Mouse (Mus musculus) lung, adult 2 months (tissue): Measurements from ENCODE around the gene Ms4a3. TPM values are rescaled to one million over a fixed set of nuclear protein-coding genes. Genes with fewer than 3 reads are reported as not detected.

ENCODE experiments used
- DNase-seq: peaks from one replicate; pipeline ENCODE4 v3.0.0; 2022
- H3K4me1 ChIP-seq: fragments of 200-500 bp; 2 replicates; pipeline ENCODE4 v1.6.1; 2011; ENCODE audit warnings: low read length; ENCODE audit not compliant: control insufficient read depth, insufficient read depth
- H3K4me3 ChIP-seq: fragments of 200-500 bp; replicated peaks from 2 replicates; pipeline ENCODE3; 2011; ENCODE audit warnings: low read depth, mild to moderate bottlenecking, control low read depth, low read length; ENCODE audit errors: extremely low read depth
- CTCF ChIP-seq: fragments of 200-500 bp; IDR thresholded peaks from 2 replicates; pipeline ENCODE4 v1.5.1; 2011; ENCODE audit warnings: mild to moderate bottlenecking, low read length, control low read depth; ENCODE audit not compliant: insufficient read depth
- POLR2A ChIP-seq: fragments of 200-500 bp; IDR thresholded peaks from 2 replicates; pipeline ENCODE4 v1.6.1; 2011; ENCODE audit warnings: low read depth, mild to moderate bottlenecking, control low read depth, low read length, borderline replicate concordance; ENCODE audit errors: extremely low read depth
- WGBS: fragments of 180-500 bp; shearing (Covaris S2); methylation state at CpG from one replicate; pipeline ENCODE4 v1.1.7; 2018; 5-methylcytosine and 5-hydroxymethylcytosine counted together
- polyA plus RNA-seq: library from polyadenylated mRNA; depleted of rRNA; stranded (reverse); fragments of >200 nt; gene quantifications from 2 replicates; pipeline ENCODE4 v1.2.3, GENCODE M21; 2012; rRNA removed

Gene Ms4a3
- polyA plus RNA-seq, 1 experiment: not detected

DNA sequence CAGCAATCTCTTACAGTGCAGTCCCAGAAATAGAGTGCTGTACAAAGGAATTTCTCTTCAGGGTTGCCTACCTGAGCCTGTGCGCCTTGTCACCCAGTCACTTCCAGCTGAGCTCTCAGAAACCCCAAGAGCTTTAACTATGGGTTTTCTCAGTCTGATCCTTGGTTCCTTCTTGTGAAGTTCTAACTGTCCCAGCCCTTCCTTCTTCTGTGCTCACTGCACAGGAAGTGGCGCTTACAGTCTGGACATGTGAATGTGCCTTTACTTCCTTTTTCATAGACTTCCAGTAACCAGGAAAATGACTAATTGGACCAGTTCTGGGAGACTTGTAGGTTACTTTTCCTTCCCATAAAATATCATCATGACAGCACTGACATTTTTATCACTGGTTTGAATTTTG, 36.0 kb downstream of the Ms4a3 start, which contains the start of gene Ms4a6d:
Gene Ms4a6d (minus strand): TSS at position 247 of the 400 bp plus-strand sequence.
- no peak for DNase-seq
- WGBS: 60% methylated on average over 2 of the region's 2 CpGs
- H3K4me1 ChIP-seq: no peaks in the 10 kb centered on the region
- TF ChIP-seq CTCF: no peak
- TF ChIP-seq POLR2A: no peak
- no peak within 1 kb of the TSS for H3K4me3 ChIP-seq

DNA sequence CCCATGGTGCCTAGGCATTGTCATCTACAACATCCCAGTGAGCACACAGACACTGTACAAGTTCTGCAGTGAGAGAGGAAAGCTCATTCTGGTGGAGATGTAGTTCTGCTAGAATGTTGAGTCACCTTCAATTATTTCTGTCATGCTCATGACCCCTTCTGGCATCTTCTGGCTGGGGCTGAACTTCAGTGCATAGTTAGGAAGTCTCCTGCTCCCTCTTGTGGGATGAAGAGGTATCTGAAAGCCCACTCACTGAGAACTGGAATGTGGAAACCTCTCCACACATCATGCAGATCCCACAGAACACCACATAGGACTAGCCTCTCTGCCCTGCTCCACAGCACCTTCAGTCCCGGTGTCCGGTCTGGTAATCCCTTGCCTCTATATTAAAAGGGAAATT, 38.6 kb downstream of the Ms4a3 start:
- Histone ChIP-seq H3K4me3 (no peak overlapping the region), H3K4me1 (no peaks in the 10 kb centered on the region)
- TF ChIP-seq POLR2A (no peak), CTCF (peak; percentile 16; the same call in 1 of the 2 replicates)
- no peak for DNase-seq
- WGBS: 89% methylated on average over 2 of the region's 2 CpGs

DNA sequence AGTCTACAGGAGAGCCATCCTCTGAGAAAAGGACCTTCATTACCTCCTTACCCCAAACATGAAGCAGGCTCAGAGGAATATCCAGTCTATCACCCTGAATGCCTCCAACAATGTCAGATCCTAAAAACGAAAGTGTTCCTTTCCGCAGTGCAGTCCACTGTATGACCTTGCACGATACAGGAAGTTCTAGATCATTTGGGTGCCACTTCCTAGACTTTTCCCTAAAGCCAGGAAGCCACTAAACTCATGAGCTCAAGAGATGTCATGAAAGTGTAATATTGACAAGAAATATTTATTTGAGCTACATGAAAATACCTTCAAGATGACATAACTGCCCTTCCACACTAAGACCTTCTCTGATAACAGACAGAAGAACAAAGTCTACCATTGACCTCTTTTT, 39.3 kb downstream of the Ms4a3 start:
- Histone ChIP-seq H3K4me1 (no peaks in the 10 kb centered on the region), H3K4me3 (no peak overlapping the region)
- 72% methylated on average over 3 of the region's 3 CpGs for WGBS
- DNase-seq: no peak
- TF ChIP-seq CTCF (no peak), POLR2A (no peak)

DNA sequence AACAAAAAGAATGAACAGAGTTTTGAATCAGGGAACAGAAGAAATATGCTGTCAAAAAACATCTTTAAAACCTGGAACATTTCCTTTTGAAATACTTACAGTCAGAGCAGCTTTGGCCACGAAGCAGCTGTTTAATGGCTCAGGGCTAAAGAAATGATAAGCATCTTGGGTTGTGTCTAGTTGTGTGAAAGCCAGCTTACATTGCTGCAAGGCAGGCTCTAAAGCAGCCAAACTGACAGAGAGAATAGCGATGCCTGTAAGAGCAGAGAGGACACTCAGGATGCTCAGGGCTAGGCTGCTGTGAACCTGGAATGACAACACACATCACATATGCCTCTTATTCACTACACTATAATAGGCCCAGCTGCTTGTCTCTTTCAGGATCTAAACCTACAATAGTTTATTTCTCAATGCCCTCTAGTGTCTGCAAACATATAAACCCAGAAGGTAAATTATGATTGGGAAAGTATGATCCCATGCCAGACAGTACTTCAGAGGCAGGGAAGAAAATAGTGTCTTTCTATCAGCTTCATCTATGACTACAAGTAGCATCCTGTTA, 50.7 kb downstream of the Ms4a3 start:
- 41% methylated on average over 2 of the region's 2 CpGs for WGBS
- no peak for DNase-seq

DNA sequence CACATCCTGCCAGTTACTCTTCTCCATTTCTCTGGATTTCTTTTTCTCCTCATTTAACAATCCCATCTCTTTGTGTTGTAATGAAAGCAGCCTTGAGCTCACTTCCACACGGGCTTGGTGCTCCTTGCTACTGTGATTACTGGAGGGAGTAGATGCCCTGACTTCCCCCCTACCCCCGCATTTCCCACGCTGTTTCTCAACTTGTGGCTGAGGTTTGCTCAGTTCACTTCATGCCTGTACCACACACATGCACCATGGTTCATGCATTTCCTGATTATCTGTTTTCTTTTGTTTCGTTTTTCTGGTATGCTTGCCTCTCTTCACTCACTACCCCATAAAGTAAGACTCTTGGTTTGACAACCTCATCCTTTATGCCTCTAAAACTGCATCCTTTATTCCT, 51.4 kb downstream of the Ms4a3 start:
- WGBS: 66% methylated on average over 4 of the region's 4 CpGs

More for the DNA sequence above, 50.7 kb downstream of the Ms4a3 start:
- TF ChIP-seq POLR2A: no peak
- TF ChIP-seq CTCF: no peak
- H3K4me3 ChIP-seq: no peak overlapping the region
- no peaks in the 10 kb centered on the region for H3K4me1 ChIP-seq

More for the DNA sequence above, 51.4 kb downstream of the Ms4a3 start:
- DNase-seq: no peak
- TF ChIP-seq CTCF: no peak
- TF ChIP-seq POLR2A: no peak
- H3K4me3 ChIP-seq: no peak overlapping the region
- no peaks in the 10 kb centered on the region for H3K4me1 ChIP-seq

Other genes starting within 250 kb of the Ms4a3 start
- gene Ms4a4c, start 236.1 kb downstream of the Ms4a3 start, polyA plus RNA-seq: 0.62 and 2.9 TPM in 2 replicates
- gene Ms4a4b, start 197.3 kb downstream of the Ms4a3 start, polyA plus RNA-seq: 4.3 and 8.7 TPM in 2 replicates
- gene Ms4a6c, start 171.5 kb downstream of the Ms4a3 start, polyA plus RNA-seq: 3.6 and 7.1 TPM in 2 replicates
- 3.4 and 8.1 TPM in 2 replicates for gene Gm8369, start 154.9 kb downstream of the Ms4a3 start, polyA plus RNA-seq
- 4.2 and 7.2 TPM in 2 replicates for gene Ms4a6b, start 124.3 kb downstream of the Ms4a3 start, polyA plus RNA-seq
- 31.7 and 38.3 TPM in 2 replicates for gene Ms4a4d, start 104.0 kb downstream of the Ms4a3 start, polyA plus RNA-seq
- gene Ms4a6d, start 36.0 kb downstream of the Ms4a3 start, polyA plus RNA-seq: 2.5 and 4.1 TPM in 2 replicates
- 0.05 and 0.14 TPM in 2 replicates for gene Ms4a2, start 17.1 kb downstream of the Ms4a3 start, polyA plus RNA-seq
- gene Oosp2, start 19.7 kb upstream of the Ms4a3 start, polyA plus RNA-seq: not detected in 2 replicates
- not detected in 2 replicates for gene Oosp1, start 50.3 kb upstream of the Ms4a3 start, polyA plus RNA-seq
- gene Oosp3, start 56.2 kb upstream of the Ms4a3 start, polyA plus RNA-seq: not detected in 2 replicates
- gene Gif, start 106.7 kb upstream of the Ms4a3 start, polyA plus RNA-seq: 0.14 and 0.18 TPM in 2 replicates
- gene Mrpl16, start 129.5 kb upstream of the Ms4a3 start, polyA plus RNA-seq: 4.8 and 6.6 TPM in 2 replicates
- 22.1 and 23.1 TPM in 2 replicates for gene Stx3, start 178.6 kb upstream of the Ms4a3 start, polyA plus RNA-seq
- not detected in 2 replicates for gene Olfr1417, start 198.4 kb upstream of the Ms4a3 start, polyA plus RNA-seq
- not detected in 2 replicates for gene Olfr1418, start 220.2 kb upstream of the Ms4a3 start, polyA plus RNA-seq
- not detected in 2 replicates for gene Olfr1419, start 234.3 kb upstream of the Ms4a3 start, polyA plus RNA-seq
- gene Olfr1420, start 245.7 kb upstream of the Ms4a3 start, polyA plus RNA-seq: not detected in 2 replicates